10 mouse cellular contexts compared by ENCODE assay signal in the genomic region with DNA sequence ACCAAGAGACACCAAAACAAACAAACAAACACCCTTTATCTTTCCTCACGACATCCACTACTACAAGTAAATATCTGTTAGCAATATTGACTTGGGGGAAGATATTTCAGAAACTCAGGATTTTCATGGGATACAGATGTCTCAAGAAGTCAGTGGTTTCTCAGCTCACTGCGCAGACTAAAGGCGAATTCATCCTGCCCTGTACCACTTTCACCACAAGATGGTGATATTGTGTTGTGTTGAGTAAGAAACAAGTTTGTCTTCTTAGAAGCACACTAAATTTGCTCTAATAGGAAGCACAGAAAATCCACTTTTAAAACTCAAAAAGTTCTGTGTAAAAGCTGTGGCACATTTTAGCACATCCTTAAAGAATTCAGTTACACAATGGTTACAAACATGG.
DNase-seq lines count a peak whose midpoint lies in the region; ATAC-seq and TF ChIP-seq lines count a peak whose summit lies in the region.
"Had no signal": no experiment of that assay in that cellular context is flagged by ENCODE, and none has a peak within 500 bp of the region (broad histone marks: within the 10 kb centered on the region; RNA-seq: fewer than 3 reads in every experiment).

No protein-coding gene starts in this region.

- ATAC-seq in stomach, postnatal 0 days (ENCODE audit: low FRiP score, low TSS enrichment) = no peak

- H3K4me3 ChIP-seq in stomach, postnatal 0 days (ENCODE audit: low read depth, low read length) = no peak overlapping the region
- H3K4me3 ChIP-seq: erythroblast, embryonic 14.5 days had no signal

- no peak overlapping the region for H3K4me2 ChIP-seq in stomach, postnatal 0 days (replicated peaks; ENCODE audit: low read depth)

- no peaks in the 10 kb centered on the region for H3K36me3 ChIP-seq in stomach, postnatal 0 days (ENCODE audit: control insufficient read depth, insufficient read depth, low read length)

- DNase-seq in adrenal gland, postnatal 10 days = peak; percentile 28
- no peak for DNase-seq in adrenal gland, postnatal 4 days (ENCODE audit: low spot score in 2 of 2)
- peak; percentile 6 for DNase-seq in ovary, postnatal 14 days (ENCODE audit: low spot score)
- no peak for DNase-seq in ovary, postnatal 10 days (ENCODE audit: low spot score)
- peak; percentile 2 for DNase-seq in gonadal fat pad, adult 2 months (ENCODE audit: low read depth)
- DNase-seq in left cerebral cortex, postnatal 14 days (ENCODE audit: low spot score in 2 of 2) = peak; percentile 66 to 73
- peak; percentile 14 for DNase-seq in stomach, postnatal 0 days (ENCODE audit: low spot score)
- DNase-seq in thymus, postnatal 14 days = no peak

- H3K9ac ChIP-seq in stomach, postnatal 0 days (ENCODE audit: low read length) = no peak overlapping the region

- no peaks in the 10 kb centered on the region for H3K4me1 ChIP-seq in stomach, postnatal 0 days (replicated peaks; ENCODE audit: control insufficient read depth, insufficient read depth)

- H3K27me3 ChIP-seq in stomach, postnatal 0 days (ENCODE audit: control insufficient read depth, insufficient read depth, low read length) = no peaks in the 10 kb centered on the region

- 13% methylated on average over 3 of the region's 3 CpGs for WGBS in stomach, postnatal 0 days

- peak; percentile 86 for TF ChIP-seq CTCF in stomach, postnatal 0 days (IDR thresholded peaks at IDR 0.05; ENCODE audit: low read depth)

- TF ChIP-seq EP300 in stomach, postnatal 0 days (optimal IDR thresholded peaks at IDR 0.05) = no peak

- intact Hi-C loops in left cerebral cortex, postnatal 14 days (cut with DNase I) = loop anchor here (2.0 to 10.0 kb wide), 2 partner anchors 126 to 816 kb away; no protein-coding TSS in a partner anchor

- H3K27ac ChIP-seq in stomach, postnatal 0 days (replicated peaks) = no peak overlapping the region
- H3K27ac ChIP-seq: macrophage had no signal

- no peaks in the 10 kb centered on the region for H3K9me3 ChIP-seq in stomach, postnatal 0 days (ENCODE audit: control insufficient read depth, low read length)

Comparison
In these comparisons a context has a peak if more than half of its experiments do, and no peak if none do; other contexts are left out.
1. DNase-seq: peak in adrenal gland, postnatal 10 days (single experiment), ovary, postnatal 14 days (single experiment), gonadal fat pad, adult 2 months (single experiment), left cerebral cortex, postnatal 14 days (2 of 2) and stomach, postnatal 0 days (single experiment); none in adrenal gland, postnatal 4 days (0 of 2), ovary, postnatal 10 days (single experiment) and thymus, postnatal 14 days (single experiment).